Mouse (Mus musculus): ENCODE data around the gene Mef2c.

DNA sequence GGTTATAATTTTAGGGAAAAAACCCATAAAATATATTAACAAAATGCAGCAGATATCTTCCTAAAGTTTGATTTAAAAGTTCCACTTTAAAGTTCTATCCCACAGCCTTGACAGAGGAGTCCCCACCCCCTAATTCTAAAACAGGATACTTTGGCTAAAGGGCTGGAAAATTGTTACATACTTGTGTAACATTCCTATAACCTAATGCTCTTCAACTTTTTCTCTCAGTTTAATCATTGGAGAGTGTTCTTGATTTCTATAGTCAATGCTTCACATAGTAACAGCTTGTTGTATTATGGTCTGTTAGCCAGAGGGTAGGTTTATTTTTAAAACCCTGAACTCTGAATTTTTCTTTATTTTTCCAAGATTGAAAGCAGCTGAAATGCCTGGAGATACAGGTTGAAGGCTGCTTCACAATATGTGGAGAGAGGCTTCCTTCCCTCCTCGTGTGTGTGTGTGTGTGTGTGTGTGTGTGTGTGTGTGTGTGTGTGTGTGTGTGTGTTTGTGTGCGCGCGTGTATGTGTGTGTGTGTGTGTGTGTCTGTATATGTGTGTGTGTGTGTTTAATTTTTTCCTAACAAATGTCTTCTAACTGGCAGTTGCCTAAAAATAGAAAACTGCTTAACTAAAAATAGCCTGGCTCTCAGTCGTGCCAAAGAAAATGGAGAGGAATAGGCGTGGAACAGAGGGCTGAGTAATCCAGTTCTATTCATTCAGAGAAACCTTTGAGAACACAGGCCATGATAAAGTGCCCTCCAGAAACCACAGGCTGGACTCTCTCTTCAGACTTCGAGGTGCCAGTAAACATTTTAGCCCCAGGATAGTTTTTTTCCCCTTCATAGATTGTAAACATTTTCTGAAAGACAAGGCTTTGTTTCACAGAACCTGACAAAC is 99.8 kb downstream of the Mef2c start:
- no peak for TF ChIP-seq POLR2A (IDR thresholded peaks at IDR 0.05; ENCODE audit: insufficient read length, low read depth)
- no peak for TF ChIP-seq MYOG (IDR thresholded peaks at IDR 0.05; ENCODE audit: control insufficient read depth in 1 of 3, insufficient read depth in 1 of 3, insufficient read length in 2 of 3, low read depth in 2 of 3)
- no peak for TF ChIP-seq USF1 (IDR thresholded peaks at IDR 0.05; ENCODE audit: low read depth)
- no peak for TF ChIP-seq MAX (IDR thresholded peaks at IDR 0.05; ENCODE audit: low read depth)
- no peak for TF ChIP-seq CEBPB (IDR thresholded peaks at IDR 0.05; ENCODE audit: insufficient read depth, poor library complexity, severe bottlenecking)
- TF ChIP-seq POLR2AphosphoS2 (IDR thresholded peaks at IDR 0.05; ENCODE audit: insufficient read length, low read depth): no peak
- TF ChIP-seq TCF12 (IDR thresholded peaks at IDR 0.05; ENCODE audit: insufficient read depth, poor library complexity, severe bottlenecking): no peak
- no peak for TF ChIP-seq TCF3 (IDR thresholded peaks at IDR 0.05; ENCODE audit: insufficient read length, low read depth)
- TF ChIP-seq E2F4 (IDR thresholded peaks at IDR 0.05; ENCODE audit: insufficient read depth): no peak
